Mouse (Mus musculus) erythroid progenitor cell, adult 5-6 weeks (primary cell): ENCODE data around the gene Olfr1335. TPM values are rescaled to one million over a fixed set of nuclear protein-coding genes. Genes with fewer than 3 reads are reported as not detected.
"Not testable (repeated sequence)": the region's sequence is repeated elsewhere in the genome, so short reads cannot be mapped to it uniquely, and the experiment has no call there.

ENCODE experiments used
- ATAC-seq: replicated peaks from 2 replicates; pipeline ENCODE4 v1.8.0; 2016; ENCODE audit warnings: moderate number of reproducible peaks, mild to moderate bottlenecking, moderate TSS enrichment, inconsistent platforms; ENCODE audit not compliant: poor library complexity, low FRiP score, severe bottlenecking
- total RNA-seq, 2 experiments: library from RNA; stranded (forward) in 1 of 2; stranded (reverse) in 1 of 2; fragments of 150-400 nt in 1 of 2; fragments of 186-747, 209-891 nt in 1 of 2; gene quantifications; 2 replicates each; pipeline versions ENCODE4 v1.2.3 to v1.2.4; 2015 to 2017; ENCODE audit warnings: low replicate concordance in 2 of 2

Olfr1335 gene
- total RNA-seq (2015; ENCODE audit: low replicate concordance) (not detected in 2 replicates), total RNA-seq (2017; ENCODE audit: low replicate concordance) (not detected in 2 replicates)

GRCm38 (mm10) chr4:118809844-118810243 is at the start of gene Olfr1335:
Gene Olfr1335, minus strand, starts transcription at chr4:118809944.
- ATAC-seq = no peak

- ATAC-seq = no peak
These were observed 26.4 kb upstream of the Olfr1335 start, which contains the start of gene Olfr1333 for GRCm38 (mm10) chr4:118836179-118836578. Gene Olfr1333, minus strand, starts transcription at chr4:118836279.

GRCm38 (mm10) chr4:118818921-118819320 is 9.2 kb upstream of the Olfr1335 start:
- no peak for ATAC-seq

- ATAC-seq = not testable (repeated sequence)
These were observed 16.9 kb downstream of the Olfr1335 start for GRCm38 (mm10) chr4:118792796-118793195.

GRCm38 (mm10) chr4:118782486-118782885 is 27.3 kb downstream of the Olfr1335 start, which contains the start of gene Olfr1337:
Gene Olfr1337, minus strand, starts transcription at chr4:118782586.
- ATAC-seq = no peak

Other genes with a start within 250 kb of the Olfr1335 start
- not detected in 2 replicates for gene Cfap57, start 189.2 kb downstream of the Olfr1335 start, total RNA-seq (2015; ENCODE audit: low replicate concordance)
- gene Cfap57, start 189.2 kb downstream of the Olfr1335 start, total RNA-seq (2017; ENCODE audit: low replicate concordance) = 0.08 and 0.64 TPM in 2 replicates
- 12.6 and 19.8 TPM in 2 replicates for gene Ebna1bp2, start 189.1 kb downstream of the Olfr1335 start, total RNA-seq (2015; ENCODE audit: low replicate concordance)
- 13.7 and 29.0 TPM in 2 replicates for gene Ebna1bp2, start 189.1 kb downstream of the Olfr1335 start, total RNA-seq (2017; ENCODE audit: low replicate concordance)
- not detected in 2 replicates for gene Olfr62, start 151.0 kb downstream of the Olfr1335 start, total RNA-seq (2015; ENCODE audit: low replicate concordance)
- not detected in 2 replicates for gene Olfr62, start 151.0 kb downstream of the Olfr1335 start, total RNA-seq (2017; ENCODE audit: low replicate concordance)
- not detected in 2 replicates for gene Olfr1342, start 117.2 kb downstream of the Olfr1335 start, total RNA-seq (2015; ENCODE audit: low replicate concordance)
- gene Olfr1342, start 117.2 kb downstream of the Olfr1335 start, total RNA-seq (2017; ENCODE audit: low replicate concordance) = not detected in 2 replicates
- gene Olfr1341, start 106.4 kb downstream of the Olfr1335 start, total RNA-seq (2015; ENCODE audit: low replicate concordance) = not detected in 2 replicates
- gene Olfr1341, start 106.4 kb downstream of the Olfr1335 start, total RNA-seq (2017; ENCODE audit: low replicate concordance) = not detected in 2 replicates
- not detected in 2 replicates for gene Olfr1340, start 89.8 kb downstream of the Olfr1335 start, total RNA-seq (2015; ENCODE audit: low replicate concordance)
- not detected in 2 replicates for gene Olfr1340, start 89.8 kb downstream of the Olfr1335 start, total RNA-seq (2017; ENCODE audit: low replicate concordance)
- not detected in 2 replicates for gene Olfr1339, start 77.8 kb downstream of the Olfr1335 start, total RNA-seq (2015; ENCODE audit: low replicate concordance)
- gene Olfr1339, start 77.8 kb downstream of the Olfr1335 start, total RNA-seq (2017; ENCODE audit: low replicate concordance) = not detected in 2 replicates
- not detected in 2 replicates for gene Olfr1338, start 51.2 kb downstream of the Olfr1335 start, total RNA-seq (2015; ENCODE audit: low replicate concordance)
- not detected in 2 replicates for gene Olfr1338, start 51.2 kb downstream of the Olfr1335 start, total RNA-seq (2017; ENCODE audit: low replicate concordance)
- not detected in 2 replicates for gene Olfr1337, start 27.4 kb downstream of the Olfr1335 start, total RNA-seq (2015; ENCODE audit: low replicate concordance)
- not detected in 2 replicates for gene Olfr1337, start 27.4 kb downstream of the Olfr1335 start, total RNA-seq (2017; ENCODE audit: low replicate concordance)
- not detected in 2 replicates for gene Olfr1333, start 26.3 kb upstream of the Olfr1335 start, total RNA-seq (2015; ENCODE audit: low replicate concordance)
- not detected in 2 replicates for gene Olfr1333, start 26.3 kb upstream of the Olfr1335 start, total RNA-seq (2017; ENCODE audit: low replicate concordance)
- not detected in 2 replicates for gene Olfr1331, start 54.7 kb upstream of the Olfr1335 start, total RNA-seq (2015; ENCODE audit: low replicate concordance)
- gene Olfr1331, start 54.7 kb upstream of the Olfr1335 start, total RNA-seq (2017; ENCODE audit: low replicate concordance) = not detected in 2 replicates
- not detected in 2 replicates for gene Olfr1330, start 78.7 kb upstream of the Olfr1335 start, total RNA-seq (2015; ENCODE audit: low replicate concordance)
- gene Olfr1330, start 78.7 kb upstream of the Olfr1335 start, total RNA-seq (2017; ENCODE audit: low replicate concordance) = not detected in 2 replicates
- gene Olfr1329, start 107.5 kb upstream of the Olfr1335 start, total RNA-seq (2015; ENCODE audit: low replicate concordance) = not detected in 2 replicates
- gene Olfr1329, start 107.5 kb upstream of the Olfr1335 start, total RNA-seq (2017; ENCODE audit: low replicate concordance) = not detected in 2 replicates
- not detected in 2 replicates for gene Olfr1328, start 128.7 kb upstream of the Olfr1335 start, total RNA-seq (2015; ENCODE audit: low replicate concordance)
- not detected in 2 replicates for gene Olfr1328, start 128.7 kb upstream of the Olfr1335 start, total RNA-seq (2017; ENCODE audit: low replicate concordance)
- gene Lao1, start 151.6 kb upstream of the Olfr1335 start, total RNA-seq (2015; ENCODE audit: low replicate concordance) = not detected in 2 replicates
- not detected in 2 replicates for gene Lao1, start 151.6 kb upstream of the Olfr1335 start, total RNA-seq (2017; ENCODE audit: low replicate concordance)